Mouse (Mus musculus): ENCODE results near the gene Car10. TPM values are rescaled to one million over a fixed set of nuclear protein-coding genes. Genes with fewer than 3 reads are reported as not detected.

Car10 gene
- polyA plus RNA-seq, 1 experiment from 2014 or later: 6.3 TPM

GRCm38 (mm10) chr11:93200046-93200445 is 102.2 kb downstream of the Car10 start:
- DNase-seq (ENCODE audit: low spot score): no peak
- Histone ChIP-seq H3K9ac (ENCODE audit: low read length) (no peak overlapping the region), H3K4me3 (ENCODE audit: low read depth, low read length) (no peak overlapping the region), H3K9me3 (replicated peaks; ENCODE audit: control insufficient read depth, low read length) (no peaks in the 10 kb centered on the region), H3K36me3 (ENCODE audit: control insufficient read depth, insufficient read depth, low read length) (no peaks in the 10 kb centered on the region), H3K4me2 (ENCODE audit: low read length) (no peak overlapping the region), H3K27ac (ENCODE audit: low read depth, low read length) (no peak overlapping the region), H3K27me3 (replicated peaks; ENCODE audit: control insufficient read depth, insufficient read depth, low read length) (no peaks in the 10 kb centered on the region), H3K4me1 (ENCODE audit: control insufficient read depth, insufficient read depth, low read length) (no peaks in the 10 kb centered on the region)
- 92% methylated on average over 3 of the region's 3 CpGs for WGBS
- no peak for ATAC-seq

- H3K9me3 ChIP-seq (replicated peaks; ENCODE audit: control insufficient read depth, low read length): no peaks in the 10 kb centered on the region
Observed at GRCm38 (mm10) chr11:93217457-93217856, 119.6 kb downstream of the Car10 start.

GRCm38 (mm10) chr11:93230057-93230456 is 132.2 kb downstream of the Car10 start:
- no peak overlapping the region for H3K27ac ChIP-seq (ENCODE audit: low read depth, low read length)
- ATAC-seq: no peak
- H3K27me3 ChIP-seq (replicated peaks; ENCODE audit: control insufficient read depth, insufficient read depth, low read length): no peaks in the 10 kb centered on the region
- no peaks in the 10 kb centered on the region for H3K9me3 ChIP-seq (replicated peaks; ENCODE audit: control insufficient read depth, low read length)
- no peak overlapping the region for H3K4me3 ChIP-seq (ENCODE audit: low read depth, low read length)
- DNase-seq (ENCODE audit: low spot score): no peak
- no peak overlapping the region for H3K9ac ChIP-seq (ENCODE audit: low read length)
- H3K4me1 ChIP-seq (ENCODE audit: control insufficient read depth, insufficient read depth, low read length): no peaks in the 10 kb centered on the region
- H3K4me2 ChIP-seq (ENCODE audit: low read length): no peak overlapping the region
- H3K36me3 ChIP-seq (ENCODE audit: control insufficient read depth, insufficient read depth, low read length): no peaks in the 10 kb centered on the region

More at GRCm38 (mm10) chr11:93217457-93217856, 119.6 kb downstream of the Car10 start:
- Histone ChIP-seq H3K36me3 (ENCODE audit: control insufficient read depth, insufficient read depth, low read length) (no peaks in the 10 kb centered on the region), H3K27me3 (replicated peaks; ENCODE audit: control insufficient read depth, insufficient read depth, low read length) (no peaks in the 10 kb centered on the region), H3K4me1 (ENCODE audit: control insufficient read depth, insufficient read depth, low read length) (no peaks in the 10 kb centered on the region), H3K27ac (ENCODE audit: low read depth, low read length) (no peak overlapping the region), H3K4me2 (ENCODE audit: low read length) (no peak overlapping the region), H3K4me3 (ENCODE audit: low read depth, low read length) (no peak overlapping the region), H3K9ac (ENCODE audit: low read length) (no peak overlapping the region)
- DNase-seq (ENCODE audit: low spot score) (no peak), ATAC-seq (no peak)

GRCm38 (mm10) chr11:93249771-93250265 is 152.0 kb downstream of the Car10 start:
- H3K27me3 ChIP-seq (replicated peaks; ENCODE audit: control insufficient read depth, insufficient read depth, low read length): no peaks in the 10 kb centered on the region
- ATAC-seq (no peak), DNase-seq (ENCODE audit: low spot score) (peak; percentile 19)
- no peak overlapping the region for H3K9ac ChIP-seq (ENCODE audit: low read length)
- WGBS: 58% methylated on average over 6 of the region's 6 CpGs
- no peaks in the 10 kb centered on the region for H3K36me3 ChIP-seq (ENCODE audit: control insufficient read depth, insufficient read depth, low read length)
- H3K27ac ChIP-seq (ENCODE audit: low read depth, low read length): no peak overlapping the region
- no peak overlapping the region for H3K4me2 ChIP-seq (ENCODE audit: low read length)
- H3K4me1 ChIP-seq (ENCODE audit: control insufficient read depth, insufficient read depth, low read length): no peaks in the 10 kb centered on the region
- H3K4me3 ChIP-seq (ENCODE audit: low read depth, low read length): no peak overlapping the region
- H3K9me3 ChIP-seq (replicated peaks; ENCODE audit: control insufficient read depth, low read length): no peaks in the 10 kb centered on the region

GRCm38 (mm10) chr11:93251766-93252165 is 153.9 kb downstream of the Car10 start:
- Histone ChIP-seq H3K9ac (ENCODE audit: low read length) (no peak overlapping the region), H3K4me2 (ENCODE audit: low read length) (no peak overlapping the region), H3K9me3 (replicated peaks; ENCODE audit: control insufficient read depth, low read length) (no peaks in the 10 kb centered on the region), H3K27ac (ENCODE audit: low read depth, low read length) (no peak overlapping the region), H3K36me3 (ENCODE audit: control insufficient read depth, insufficient read depth, low read length) (no peaks in the 10 kb centered on the region), H3K27me3 (replicated peaks; ENCODE audit: control insufficient read depth, insufficient read depth, low read length) (no peaks in the 10 kb centered on the region), H3K4me1 (ENCODE audit: control insufficient read depth, insufficient read depth, low read length) (no peaks in the 10 kb centered on the region), H3K4me3 (ENCODE audit: low read depth, low read length) (no peak overlapping the region)
- 63% methylated on average over 5 of the region's 5 CpGs for WGBS
- DNase-seq (ENCODE audit: low spot score) (no peak), ATAC-seq (no peak)

- no peak overlapping the region for H3K4me2 ChIP-seq (ENCODE audit: low read length)
- no peak overlapping the region for H3K27ac ChIP-seq (ENCODE audit: low read depth, low read length)
- H3K9ac ChIP-seq (ENCODE audit: low read length): no peak overlapping the region
- H3K4me1 ChIP-seq (ENCODE audit: control insufficient read depth, insufficient read depth, low read length): no peaks in the 10 kb centered on the region
- WGBS: 74% methylated on average over 3 of the region's 3 CpGs
- no peak overlapping the region for H3K4me3 ChIP-seq (ENCODE audit: low read depth, low read length)
- H3K9me3 ChIP-seq (replicated peaks; ENCODE audit: control insufficient read depth, low read length): no peaks in the 10 kb centered on the region
- no peaks in the 10 kb centered on the region for H3K27me3 ChIP-seq (replicated peaks; ENCODE audit: control insufficient read depth, insufficient read depth, low read length)
- DNase-seq (ENCODE audit: low spot score): no peak
- ATAC-seq: no peak
- no peaks in the 10 kb centered on the region for H3K36me3 ChIP-seq (ENCODE audit: control insufficient read depth, insufficient read depth, low read length)
Observed at GRCm38 (mm10) chr11:93263979-93264378, 166.2 kb downstream of the Car10 start.

- no peak overlapping the region for H3K4me3 ChIP-seq (ENCODE audit: low read depth, low read length)
- H3K27me3 ChIP-seq (replicated peaks; ENCODE audit: control insufficient read depth, insufficient read depth, low read length): no peaks in the 10 kb centered on the region
- no peaks in the 10 kb centered on the region for H3K9me3 ChIP-seq (replicated peaks; ENCODE audit: control insufficient read depth, low read length)
- H3K9ac ChIP-seq (ENCODE audit: low read length): no peak overlapping the region
- no peak overlapping the region for H3K4me2 ChIP-seq (ENCODE audit: low read length)
- no peak overlapping the region for H3K27ac ChIP-seq (ENCODE audit: low read depth, low read length)
- 47% methylated on average over 6 of the region's 6 CpGs for WGBS
- ATAC-seq (peak; percentile 42; the same call in 1 of the 2 replicates), DNase-seq (ENCODE audit: low spot score) (peak; percentile 34)
- H3K4me1 ChIP-seq (ENCODE audit: control insufficient read depth, insufficient read depth, low read length): no peaks in the 10 kb centered on the region
- no peaks in the 10 kb centered on the region for H3K36me3 ChIP-seq (ENCODE audit: control insufficient read depth, insufficient read depth, low read length)
Observed at GRCm38 (mm10) chr11:93272016-93272415, 174.2 kb downstream of the Car10 start.

GRCm38 (mm10) chr11:93273906-93274305 is 176.1 kb downstream of the Car10 start:
- H3K36me3 ChIP-seq (ENCODE audit: control insufficient read depth, insufficient read depth, low read length): no peaks in the 10 kb centered on the region
- H3K9me3 ChIP-seq (replicated peaks; ENCODE audit: control insufficient read depth, low read length): no peaks in the 10 kb centered on the region
- 67% methylated on average over 6 of the region's 6 CpGs for WGBS
- no peaks in the 10 kb centered on the region for H3K27me3 ChIP-seq (replicated peaks; ENCODE audit: control insufficient read depth, insufficient read depth, low read length)
- no peak; the same call in 1 of the 2 replicates for ATAC-seq
- no peak overlapping the region for H3K4me3 ChIP-seq (ENCODE audit: low read depth, low read length)
- no peaks in the 10 kb centered on the region for H3K4me1 ChIP-seq (ENCODE audit: control insufficient read depth, insufficient read depth, low read length)
- no peak overlapping the region for H3K4me2 ChIP-seq (ENCODE audit: low read length)
- H3K9ac ChIP-seq (ENCODE audit: low read length): no peak overlapping the region
- H3K27ac ChIP-seq (ENCODE audit: low read depth, low read length): no peak overlapping the region
- DNase-seq (ENCODE audit: low spot score): peak; percentile 22

GRCm38 (mm10) chr11:93293661-93294060 is 195.8 kb downstream of the Car10 start:
- H3K27me3 ChIP-seq (replicated peaks; ENCODE audit: control insufficient read depth, insufficient read depth, low read length): no peaks in the 10 kb centered on the region
- H3K36me3 ChIP-seq (ENCODE audit: control insufficient read depth, insufficient read depth, low read length): no peaks in the 10 kb centered on the region
- H3K9me3 ChIP-seq (replicated peaks; ENCODE audit: control insufficient read depth, low read length): no peaks in the 10 kb centered on the region
- 86% methylated on average over 1 of the region's 1 CpGs for WGBS
- no peak for DNase-seq (ENCODE audit: low spot score)
- H3K4me1 ChIP-seq (ENCODE audit: control insufficient read depth, insufficient read depth, low read length): no peaks in the 10 kb centered on the region
- no peak overlapping the region for H3K27ac ChIP-seq (ENCODE audit: low read depth, low read length)
- no peak overlapping the region for H3K4me2 ChIP-seq (ENCODE audit: low read length)
- no peak overlapping the region for H3K4me3 ChIP-seq (ENCODE audit: low read depth, low read length)
- H3K9ac ChIP-seq (ENCODE audit: low read length): no peak overlapping the region
- ATAC-seq: no peak

Data from forebrain, embryonic 14.5 days (tissue).